Mouse (Mus musculus) olfactory bulb, adult 2 months (tissue): ENCODE data around the gene Capn15. TPM values are rescaled to one million over a fixed set of nuclear protein-coding genes. Genes with fewer than 3 reads are reported as not detected.
A peak's percentile ranks its signal among the peaks of the same experiment; 100 is the strongest.

Source experiments
- H3K27ac ChIP-seq: fragments of 200-500 bp; 2 replicates; pipeline ENCODE4 v1.5.1; 2012; ENCODE audit warnings: low read depth, low read length; ENCODE audit not compliant: insufficient read depth
- H3K4me1 ChIP-seq: fragments of 200-500 bp; 2 replicates; pipeline ENCODE4 v1.6.1; 2012; ENCODE audit warnings: low read length; ENCODE audit not compliant: control insufficient read depth, insufficient read depth
- H3K4me3 ChIP-seq: fragments of 200-500 bp; 2 replicates; pipeline ENCODE4 v1.5.1; 2012; ENCODE audit warnings: mild to moderate bottlenecking, low read depth, low read length, moderate library complexity; ENCODE audit not compliant: insufficient read depth
- CTCF ChIP-seq: fragments of 200-500 bp; IDR thresholded peaks from 2 replicates; pipeline ENCODE4 v1.5.1; 2012; ENCODE audit warnings: low read depth, mild to moderate bottlenecking, low read length, moderate library complexity; ENCODE audit not compliant: insufficient read depth
- POLR2A ChIP-seq: fragments of 200-500 bp; IDR thresholded peaks from 2 replicates; pipeline ENCODE4 v1.6.1; 2012; ENCODE audit warnings: mild to moderate bottlenecking, low read depth, low read length, moderate library complexity; ENCODE audit not compliant: insufficient read depth
- WGBS: fragments of 180-500 bp; shearing (Covaris S2); methylation state at CpG from one replicate; pipeline ENCODE4 v1.1.7; 2018; 5-methylcytosine and 5-hydroxymethylcytosine counted together
- polyA plus RNA-seq: library from polyadenylated mRNA; stranded (reverse); fragments of >200 nt; gene quantifications from 2 replicates; pipeline ENCODE4 v1.2.4, GENCODE M21; 2012; ENCODE audit warnings: low replicate concordance; ENCODE audit not compliant: missing spikeins, insufficient read depth, insufficient read length

Gene Capn15
- polyA plus RNA-seq, 1 experiment: not detected

DNA sequence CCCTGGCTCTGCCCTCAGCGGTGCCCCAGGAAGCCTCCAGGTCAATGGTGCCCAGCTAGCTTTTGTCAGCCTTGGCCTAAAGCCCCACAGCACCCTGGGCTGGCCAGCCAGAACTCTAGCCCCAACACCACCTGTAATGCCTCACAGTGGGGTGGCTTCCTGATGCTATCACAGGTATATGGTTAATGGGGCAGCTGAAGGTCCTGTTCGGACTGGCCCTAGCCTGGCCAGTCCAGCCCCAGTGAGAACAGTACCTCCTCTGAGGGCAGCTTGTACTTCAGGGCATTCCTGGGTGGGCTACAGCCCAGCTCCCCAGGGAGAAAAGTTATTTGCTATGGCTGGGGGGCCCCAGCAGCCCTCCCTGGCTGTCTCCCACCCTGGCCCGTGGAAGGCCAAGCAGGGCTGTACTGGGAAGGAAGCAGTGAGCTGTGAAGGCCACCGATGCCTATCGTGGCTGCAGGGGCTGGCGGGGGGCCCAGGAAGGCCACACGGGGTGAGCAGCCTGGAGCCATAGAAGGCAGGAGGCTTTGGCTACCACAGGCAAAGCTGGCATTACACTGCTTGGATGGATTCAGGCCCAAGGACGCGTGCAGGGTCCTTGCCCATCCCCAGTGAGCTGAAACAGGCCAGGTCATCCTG lies 40.0 kb downstream of the Capn15 start:
- no peak overlapping the region for H3K27ac ChIP-seq
- H3K4me3 ChIP-seq: no peak overlapping the region
- TF ChIP-seq CTCF (no peak), POLR2A (no peak)
- 48% methylated on average over 9 of the region's 9 CpGs for WGBS
- peaks cover 2% of the 10 kb centered on the region for H3K4me1 ChIP-seq

DNA sequence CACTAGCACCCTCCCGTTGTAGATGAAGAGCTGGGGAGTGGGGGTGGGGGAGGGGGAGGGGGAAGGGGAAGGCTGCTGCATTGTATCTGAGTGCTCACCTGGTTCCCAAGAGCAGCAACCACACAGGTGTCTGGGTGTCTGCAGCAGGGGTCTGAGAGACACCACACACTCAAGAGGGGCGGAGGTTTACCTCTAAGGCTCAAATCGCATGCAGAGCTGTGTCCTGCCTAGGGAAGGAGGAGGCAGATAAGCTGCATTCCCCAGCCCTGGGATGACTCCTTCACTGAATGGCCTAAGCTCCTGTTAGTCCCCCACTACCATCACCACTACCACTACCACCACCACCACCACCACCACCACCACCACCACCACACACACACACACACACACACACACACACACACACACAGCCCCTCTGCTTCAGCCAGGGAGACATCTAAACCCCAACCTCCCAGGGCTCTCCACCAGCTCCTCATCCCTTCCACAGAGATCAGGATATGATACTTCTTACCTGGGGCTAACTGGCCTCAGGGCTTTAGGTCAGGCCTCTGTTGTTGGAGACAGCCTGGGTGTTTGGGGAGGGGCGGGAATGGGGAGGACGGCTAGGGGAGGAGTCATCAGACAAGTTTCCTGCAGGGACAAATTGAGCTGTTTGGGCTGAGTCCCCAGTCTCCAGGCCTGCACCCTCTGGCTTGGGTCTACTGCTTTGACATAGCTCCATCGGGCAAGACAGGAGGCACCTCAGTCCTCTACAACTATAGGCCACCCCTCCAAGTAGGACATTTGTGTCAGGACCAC lies 41.0 kb downstream of the Capn15 start, which contains the start of the genes Pigq and Nhlrc4:
Pigq (minus strand) TSS at position 571 of the 798 bp plus-strand sequence.
Nhlrc4 (minus strand) TSS at position 596 of the 798 bp plus-strand sequence.
- Histone ChIP-seq H3K4me1 (peaks cover 4% of the 10 kb centered on the region), H3K4me3 (no peak within 1 kb of the TSS), H3K27ac (no peak within 1 kb of the TSS)
- 49% methylated on average over 6 of the region's 6 CpGs for WGBS
- TF ChIP-seq CTCF (no peak), POLR2A (no peak)

DNA sequence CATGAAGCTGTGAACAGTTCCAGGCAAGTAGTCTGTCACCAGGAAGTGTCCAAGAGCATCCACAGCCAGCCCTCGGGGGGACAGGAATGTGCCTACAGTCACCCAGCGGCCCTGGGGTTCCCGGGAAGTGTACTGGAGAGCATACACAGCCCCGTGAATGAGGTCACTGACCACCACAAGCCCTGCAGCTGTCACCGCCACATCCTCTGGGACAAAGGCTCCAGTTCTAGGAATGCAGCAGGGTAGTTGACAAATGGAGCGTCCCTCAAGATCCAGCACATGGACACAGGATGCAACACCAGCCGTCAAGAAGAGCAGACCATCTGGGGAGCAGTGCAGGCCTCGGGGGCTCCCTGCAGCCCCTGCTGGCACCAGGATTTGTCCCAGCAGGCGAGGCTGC lies 41.8 kb downstream of the Capn15 start:
- H3K27ac ChIP-seq: no peak overlapping the region
- WGBS: 80% methylated on average over 9 of the region's 9 CpGs
- H3K4me3 ChIP-seq: no peak overlapping the region
- peaks cover 4% of the 10 kb centered on the region for H3K4me1 ChIP-seq
- TF ChIP-seq POLR2A (no peak), CTCF (no peak)

DNA sequence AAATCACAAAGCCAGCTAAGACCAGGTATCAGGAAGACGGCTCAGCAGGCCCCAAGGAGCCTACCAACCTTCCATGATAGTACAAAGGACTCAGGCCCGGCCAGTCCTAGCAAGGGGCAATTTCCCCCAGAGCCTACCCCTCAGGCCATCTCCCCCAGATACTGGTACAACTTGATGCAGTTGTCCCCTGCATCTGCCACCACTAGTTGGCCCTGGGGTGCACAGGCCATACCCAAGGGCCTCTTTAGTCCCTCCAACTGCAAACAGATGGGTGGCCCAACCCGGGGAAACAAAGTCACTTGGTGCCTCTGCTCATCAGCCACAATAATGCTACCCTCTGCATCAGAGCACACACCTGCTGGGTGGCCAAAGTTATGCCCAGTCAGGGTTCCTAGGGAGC lies 42.4 kb downstream of the Capn15 start:
- H3K27ac ChIP-seq: no peak overlapping the region
- H3K4me1 ChIP-seq: peaks cover 4% of the 10 kb centered on the region
- no peak overlapping the region for H3K4me3 ChIP-seq
- 81% methylated on average over 3 of the region's 3 CpGs for WGBS
- TF ChIP-seq POLR2A: no peak
- TF ChIP-seq CTCF: no peak

DNA sequence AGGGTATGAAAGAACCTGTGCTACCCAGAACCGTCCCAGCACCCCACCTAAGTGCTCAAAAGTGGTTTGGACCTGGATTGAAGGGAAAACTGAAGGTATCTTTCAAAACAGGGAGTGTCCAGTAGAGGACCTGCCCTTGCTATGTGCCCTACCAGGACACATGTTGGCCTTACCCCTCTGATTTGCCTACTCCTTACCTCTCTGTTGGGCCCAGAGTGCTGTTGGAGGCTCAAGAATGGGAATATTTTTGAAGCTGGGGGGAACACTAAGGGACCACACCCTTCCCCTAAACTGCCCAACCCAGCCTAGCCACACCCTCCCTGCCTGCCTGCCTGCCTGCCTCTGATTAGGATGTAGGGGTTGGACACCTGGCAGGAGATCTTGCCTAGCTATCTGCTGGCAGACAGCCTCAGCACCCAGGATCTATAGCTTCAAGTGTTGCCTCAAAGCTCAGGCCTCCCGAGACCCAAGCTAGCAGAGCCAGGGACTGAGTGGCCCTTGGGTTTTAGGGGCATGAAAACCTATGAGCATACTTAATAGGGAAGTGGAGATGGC lies 42.9 kb downstream of the Capn15 start:
- H3K4me1 ChIP-seq: peaks cover 4% of the 10 kb centered on the region
- H3K27ac ChIP-seq: no peak overlapping the region
- 87% methylated on average over 2 of the region's 2 CpGs for WGBS
- no peak overlapping the region for H3K4me3 ChIP-seq
- TF ChIP-seq CTCF (no peak), POLR2A (no peak)

DNA sequence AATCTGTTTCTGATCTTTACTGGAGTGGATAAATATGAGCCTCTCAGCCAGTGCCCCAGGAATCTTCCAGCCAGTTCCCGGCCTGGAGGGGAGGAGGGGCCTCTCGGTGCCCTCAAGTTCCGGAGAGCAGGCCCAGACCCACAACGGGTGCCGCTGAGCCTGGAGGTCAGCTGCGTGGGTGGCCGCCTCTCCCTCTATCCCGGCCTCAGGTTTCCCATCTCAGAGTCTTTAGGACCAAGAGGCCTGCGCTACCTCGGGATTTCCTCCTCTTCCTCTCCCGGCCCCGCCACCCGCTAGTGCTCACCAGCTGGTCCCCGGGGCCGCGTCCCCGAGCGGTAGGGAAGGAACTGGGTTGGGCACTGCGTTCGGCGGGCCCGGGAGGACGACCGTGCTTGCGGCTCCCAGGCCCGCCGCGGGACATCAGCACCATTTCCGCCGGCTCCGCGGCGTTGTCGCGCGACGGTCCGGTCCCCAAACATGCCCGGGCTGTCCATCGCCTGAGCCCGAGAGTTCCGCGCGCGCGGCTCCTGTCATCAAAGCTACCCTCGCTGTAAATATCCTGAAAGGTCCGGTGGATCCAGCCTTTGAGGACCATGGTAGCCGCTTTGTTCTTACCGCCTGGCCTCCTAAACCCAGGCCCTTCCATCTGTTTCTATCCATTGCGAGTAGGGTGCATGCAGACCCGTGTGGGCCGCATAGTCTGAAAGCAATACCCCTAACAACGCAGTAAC lies 43.9 kb downstream of the Capn15 start:
- Histone ChIP-seq H3K27ac (peak overlapping the region; percentile 22; the same call in 1 of the 2 replicates), H3K4me3 (peak overlapping the region; percentile 63), H3K4me1 (peaks cover 4% of the 10 kb centered on the region)
- no peak for TF ChIP-seq CTCF
- peak; percentile 61 for TF ChIP-seq POLR2A
- WGBS: 2% methylated on average over 54 of the region's 54 CpGs

DNA sequence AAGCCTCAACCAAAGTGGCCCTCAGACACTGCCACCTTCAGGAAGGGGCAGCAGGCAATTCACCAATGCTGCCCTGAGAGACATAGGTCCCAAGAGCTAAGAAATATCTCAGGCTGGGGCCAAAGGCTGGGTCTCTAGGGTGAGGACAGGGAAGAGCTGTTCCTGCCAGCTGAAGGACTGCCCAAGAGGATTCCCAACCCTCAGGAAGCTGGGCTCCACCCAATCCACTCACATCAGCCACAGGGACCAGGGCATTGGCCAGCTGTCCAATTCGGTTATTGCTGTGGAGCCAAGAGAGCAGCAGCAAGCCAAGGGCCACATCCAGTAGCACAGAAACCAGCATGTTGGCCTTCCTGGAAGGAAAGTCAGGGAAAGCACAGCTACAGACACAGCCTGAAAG lies 51.1 kb downstream of the Capn15 start:
- whole genome bisulfite sequencing: 79% methylated on average over 1 of the region's 1 CpGs
- Histone ChIP-seq H3K4me3 (no peak overlapping the region), H3K27ac (no peak overlapping the region), H3K4me1 (0 out of 2 replicates have a peak, but pooled peaks cover 3% of the 10 kb centered on the region)
- no peak for TF ChIP-seq CTCF

DNA sequence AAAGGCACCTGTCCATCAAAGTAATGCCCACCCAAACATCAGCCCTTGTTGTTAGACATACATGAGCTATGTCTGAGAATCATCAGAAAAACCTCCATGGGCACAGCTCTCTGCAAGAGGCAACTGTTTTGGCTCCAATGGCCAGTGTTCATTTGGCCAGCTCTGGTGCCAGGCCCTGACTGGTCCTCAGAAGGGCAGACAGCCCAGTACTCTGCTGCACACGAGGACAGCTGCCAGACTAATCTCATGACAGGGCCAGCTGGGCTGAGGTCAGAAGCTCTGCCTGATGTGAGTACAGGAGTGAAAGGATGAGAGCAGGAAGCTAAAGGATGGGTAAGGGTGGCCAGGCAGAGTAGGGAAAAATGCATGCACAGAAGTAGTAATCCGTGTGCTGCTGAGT lies 60.2 kb downstream of the Capn15 start:
- H3K27ac ChIP-seq: no peak overlapping the region
- TF ChIP-seq CTCF (no peak), POLR2A (no peak)
- no peaks in the 10 kb centered on the region for H3K4me1 ChIP-seq
- WGBS: 53% methylated on average over 2 of the region's 2 CpGs
- H3K4me3 ChIP-seq: no peak overlapping the region
